Mouse (Mus musculus) bone marrow macrophage, adult 2 months (primary cell): ENCODE data around the gene Stat3.

ENCODE experiments used
- CTCF ChIP-seq: IDR thresholded peaks from 2 replicates; pipeline ENCODE4 v1.5.1; 2012; ENCODE audit warnings: low read depth, mild to moderate bottlenecking, low read length, moderate library complexity
- POLR2A ChIP-seq: IDR thresholded peaks from 2 replicates; pipeline ENCODE4 v1.6.1; 2012; ENCODE audit warnings: mild to moderate bottlenecking, low read depth, low read length, borderline replicate concordance

DNA sequence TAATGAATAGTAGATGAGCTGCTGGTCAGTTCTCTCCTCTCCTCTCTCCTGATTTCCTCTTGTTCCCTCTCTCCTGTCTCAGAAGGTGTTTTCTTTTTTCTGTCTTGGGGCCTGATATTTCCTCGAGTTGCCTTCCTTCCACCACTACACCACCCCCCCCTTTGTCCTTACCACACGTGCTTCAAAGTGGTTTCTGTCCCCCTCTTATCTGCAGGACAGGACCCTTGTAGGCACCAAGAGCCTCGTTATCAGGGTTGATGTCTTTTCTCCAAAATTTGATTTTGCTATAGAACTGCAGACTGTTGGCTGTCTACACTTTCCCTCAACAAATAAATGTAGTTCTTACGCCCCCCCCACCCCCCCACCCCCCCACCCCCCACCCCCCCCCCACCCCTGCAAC is 9.0 kb upstream of the Stat3 start:
- TF ChIP-seq CTCF (no peak), POLR2A (no peak)
